Mouse (Mus musculus): ENCODE measurements around the gene Mrpl22. TPM values are rescaled to one million over a fixed set of nuclear protein-coding genes. Genes with fewer than 3 reads are reported as not detected.
A peak's percentile ranks its signal among the peaks of the same experiment; 100 is the strongest.

Mrpl22 gene
- total RNA-seq (2015): 45.0 and 47.8 TPM in 2 replicates
- 29.6 and 31.8 TPM in 2 replicates for total RNA-seq (2017)

GRCm38 (mm10) chr11:58171459-58172091, at the start of gene Mrpl22:
Gene Mrpl22 (plus strand): TSS chr11:58171661.
- peak; percentile 88 for ATAC-seq (ENCODE audit: poor library complexity, severe bottlenecking)

- no peak for ATAC-seq (ENCODE audit: poor library complexity, severe bottlenecking)
Observed at GRCm38 (mm10) chr11:58123711-58124110, 47.8 kb upstream of the Mrpl22 start.

- no peak for ATAC-seq (ENCODE audit: poor library complexity, severe bottlenecking)
Observed at GRCm38 (mm10) chr11:58125021-58125420, 46.4 kb upstream of the Mrpl22 start.

- no peak for ATAC-seq (ENCODE audit: poor library complexity, severe bottlenecking)
Observed at GRCm38 (mm10) chr11:58126397-58127160, 44.9 kb upstream of the Mrpl22 start.

GRCm38 (mm10) chr11:58127544-58127943, 43.9 kb upstream of the Mrpl22 start:
- no peak for ATAC-seq (ENCODE audit: poor library complexity, severe bottlenecking)

GRCm38 (mm10) chr11:58129302-58129843, 42.1 kb upstream of the Mrpl22 start:
- ATAC-seq (ENCODE audit: poor library complexity, severe bottlenecking): no peak

GRCm38 (mm10) chr11:58132026-58132425, 39.4 kb upstream of the Mrpl22 start:
- ATAC-seq (ENCODE audit: poor library complexity, severe bottlenecking): no peak

GRCm38 (mm10) chr11:58134869-58135268, 36.6 kb upstream of the Mrpl22 start:
- ATAC-seq (ENCODE audit: poor library complexity, severe bottlenecking): peak; percentile 73

GRCm38 (mm10) chr11:58135296-58135695, 36.2 kb upstream of the Mrpl22 start:
- peak; percentile 23 for ATAC-seq (ENCODE audit: poor library complexity, severe bottlenecking)

- no peak for ATAC-seq (ENCODE audit: poor library complexity, severe bottlenecking)
Observed at GRCm38 (mm10) chr11:58136677-58137076, 34.8 kb upstream of the Mrpl22 start.

- no peak for ATAC-seq (ENCODE audit: poor library complexity, severe bottlenecking)
Observed at GRCm38 (mm10) chr11:58138821-58139220, 32.6 kb upstream of the Mrpl22 start.

- no peak for ATAC-seq (ENCODE audit: poor library complexity, severe bottlenecking)
Observed at GRCm38 (mm10) chr11:58139466-58139865, 32.0 kb upstream of the Mrpl22 start.

- ATAC-seq (ENCODE audit: poor library complexity, severe bottlenecking): peak; percentile 71
Observed at GRCm38 (mm10) chr11:58143704-58144426, 27.6 kb upstream of the Mrpl22 start.

GRCm38 (mm10) chr11:58146241-58146640, 25.2 kb upstream of the Mrpl22 start:
- ATAC-seq (ENCODE audit: poor library complexity, severe bottlenecking): no peak

- no peak for ATAC-seq (ENCODE audit: poor library complexity, severe bottlenecking)
Observed at GRCm38 (mm10) chr11:58155458-58155857, 16.0 kb upstream of the Mrpl22 start.

GRCm38 (mm10) chr11:58156871-58157270, 14.6 kb upstream of the Mrpl22 start:
- no peak for ATAC-seq (ENCODE audit: poor library complexity, severe bottlenecking)

GRCm38 (mm10) chr11:58165072-58165471, 6.4 kb upstream of the Mrpl22 start:
- ATAC-seq (ENCODE audit: poor library complexity, severe bottlenecking): no peak

- ATAC-seq (ENCODE audit: poor library complexity, severe bottlenecking): no peak
Observed at GRCm38 (mm10) chr11:58167822-58168166, 3.7 kb upstream of the Mrpl22 start.

- ATAC-seq (ENCODE audit: poor library complexity, severe bottlenecking): peak; percentile 87
Observed at GRCm38 (mm10) chr11:58168167-58168915, 3.1 kb upstream of the Mrpl22 start, which contains the start of gene Gemin5. Gene Gemin5 (minus strand): TSS chr11:58168539.

- ATAC-seq (ENCODE audit: poor library complexity, severe bottlenecking): no peak
Observed at GRCm38 (mm10) chr11:58169666-58170065, 1.8 kb upstream of the Mrpl22 start.

- peak; percentile 87 for ATAC-seq (ENCODE audit: poor library complexity, severe bottlenecking)
Observed at GRCm38 (mm10) chr11:58179563-58179962, 8.1 kb downstream of the Mrpl22 start.
